Mouse (Mus musculus) pancreas, adult 10 weeks (tissue): ENCODE results near the gene Defa31. TPM values are rescaled to one million over a fixed set of nuclear protein-coding genes. Genes with fewer than 3 reads are reported as not detected.

ENCODE experiments used
- polyA plus RNA-seq: library from polyadenylated mRNA; stranded (reverse); fragments of 350-450 nt; fragmentation: Illumina TruSeq; extraction: RNeasy Lipid Tissue Mini Kit (QIAGEN cat#74804); gene quantifications from one replicate; pipeline ENCODE4 v1.2.3, GENCODE M21; 2015; ENCODE audit warnings: low read depth, low replicate concordance; ENCODE audit not compliant: insufficient read depth

Gene Defa31
- polyA plus RNA-seq, result not detected

GRCm38 (mm10) chr8:21191314-21191713, at the start of gene Defa31:
TSS of gene Defa31 (plus strand) at chr8:21191614.

GRCm38 (mm10) chr8:21161977-21162376, 29.4 kb upstream of the Defa31 start, which contains the start of gene Defa22:
TSS of gene Defa22 (plus strand) at chr8:21162277.

GRCm38 (mm10) chr8:21201261-21201660, 9.8 kb downstream of the Defa31 start, which contains the start of gene Gm15293:
TSS of gene Gm15293 (plus strand) at chr8:21201561.

Other genes starting within 250 kb of the Defa31 start
- gene AY761185, start 246.9 kb upstream of the Defa31 start, polyA plus RNA-seq, result not detected
- not detected for gene Defa21, start 166.1 kb upstream of the Defa31 start, polyA plus RNA-seq
- gene Defa23, start 136.6 kb upstream of the Defa31 start, polyA plus RNA-seq, result not detected
- gene Defa35, start 126.6 kb upstream of the Defa31 start, polyA plus RNA-seq, result not detected
- gene Defa25, start 107.2 kb upstream of the Defa31 start, polyA plus RNA-seq, result not detected
- not detected for gene Gm14851, start 95.6 kb upstream of the Defa31 start, polyA plus RNA-seq
- gene Defa30, start 57.0 kb upstream of the Defa31 start, polyA plus RNA-seq, result not detected
- not detected for gene Defa22, start 29.3 kb upstream of the Defa31 start, polyA plus RNA-seq
- gene Gm15293, start 9.9 kb downstream of the Defa31 start, polyA plus RNA-seq, result not detected
- gene Gm15292, start 58.1 kb downstream of the Defa31 start, polyA plus RNA-seq, result not detected
- not detected for gene Defa27, start 123.9 kb downstream of the Defa31 start, polyA plus RNA-seq
- not detected for gene Defa29, start 135.4 kb downstream of the Defa31 start, polyA plus RNA-seq
- gene Defa2, start 186.9 kb downstream of the Defa31 start, polyA plus RNA-seq, result not detected
- gene Defa33, start 200.2 kb downstream of the Defa31 start, polyA plus RNA-seq, result not detected
- not detected for gene Defa36, start 235.8 kb downstream of the Defa31 start, polyA plus RNA-seq